Mouse (Mus musculus) kidney, embryonic 16.5 days (tissue): ENCODE results near the gene Ostf1. TPM values are rescaled to one million over a fixed set of nuclear protein-coding genes. Genes with fewer than 3 reads are reported as not detected.

Experiments used
- ATAC-seq: fragments of 200-750 bp; cut with Nextera tagmentation; 2 replicates; pipeline ENCODE4 v1.8.0; 2017; ENCODE audit warnings: moderate TSS enrichment; ENCODE audit not compliant: low FRiP score, low TSS enrichment
- H3K27ac ChIP-seq: fragments of 300-500 bp; sonication (generic); 2 replicates; pipeline ENCODE4 v1.5.1; 2014; ENCODE audit warnings: low read length
- H3K27me3 ChIP-seq: fragments of 300-500 bp; sonication (generic); 2 replicates; pipeline ENCODE4 v1.6.1; 2014; ENCODE audit warnings: low read length, control low read depth, mixed read lengths; ENCODE audit not compliant: insufficient read depth
- H3K36me3 ChIP-seq: fragments of 300-500 bp; sonication (generic); 2 replicates; pipeline ENCODE4 v1.6.1; 2014; ENCODE audit warnings: low read length, control low read depth, mixed read lengths; ENCODE audit not compliant: insufficient read depth
- H3K4me1 ChIP-seq: fragments of 300-500 bp; sonication (generic); 2 replicates; pipeline ENCODE4 v1.6.1; 2014; ENCODE audit warnings: low read length, control low read depth, mixed read lengths; ENCODE audit not compliant: insufficient read depth
- H3K4me2 ChIP-seq: fragments of 300-500 bp; sonication (generic); replicated peaks from 2 replicates; pipeline ENCODE4 v1.6.1; 2014; ENCODE audit warnings: low read depth, low read length
- H3K4me3 ChIP-seq: fragments of 300-500 bp; sonication (generic); 2 replicates; pipeline ENCODE4 v1.5.1; 2014; ENCODE audit warnings: mild to moderate bottlenecking, low read length
- H3K9ac ChIP-seq: fragments of 300-500 bp; sonication (generic); replicated peaks from 2 replicates; pipeline ENCODE4 v1.6.1; 2014; ENCODE audit warnings: low read length
- H3K9me3 ChIP-seq: fragments of 300-500 bp; sonication (generic); 2 replicates; pipeline ENCODE4 v1.6.1; 2016; ENCODE audit warnings: low read length, control low read depth
- WGBS: fragments of 180-500 bp; shearing (Covaris S2); extraction: QIAGEN DNeasy Blood & Tissue Kit; methylation state at CpG from one replicate; pipeline ENCODE4 v1.1.7; 2014; 5-methylcytosine and 5-hydroxymethylcytosine counted together
- polyA plus RNA-seq: library from polyadenylated mRNA; unstranded; fragments of >200 nt; fragmentation: Nextera tagmentation; extraction: Ambion mirVana; gene quantifications from 2 replicates; pipeline ENCODE4 v1.2.1, GENCODE M21; 2015

Gene Ostf1
- polyA plus RNA-seq, 1 experiment from 2014 or later = 150 TPM

GRCm38 (mm10) chr19:18659349-18659748, 27.7 kb upstream of the Ostf1 start:
- H3K27me3 ChIP-seq = no peaks in the 10 kb centered on the region
- H3K9me3 ChIP-seq = no peaks in the 10 kb centered on the region
- H3K36me3 ChIP-seq = no peaks in the 10 kb centered on the region
- no peak for ATAC-seq
- H3K27ac ChIP-seq = no peak overlapping the region
- no CpG with 5 or more reads among the region's 1 CpGs for WGBS
- no peak overlapping the region for H3K4me2 ChIP-seq
- H3K4me3 ChIP-seq = no peak overlapping the region
- H3K4me1 ChIP-seq = peaks cover 5% of the 10 kb centered on the region; the same call in 1 of the 2 replicates
- no peak overlapping the region for H3K9ac ChIP-seq

GRCm38 (mm10) chr19:18658473-18658872, 26.9 kb upstream of the Ostf1 start:
- Histone ChIP-seq H3K36me3 (no peaks in the 10 kb centered on the region), H3K27me3 (no peaks in the 10 kb centered on the region), H3K4me2 (no peak overlapping the region), H3K4me1 (peaks cover 5% of the 10 kb centered on the region; the same call in 1 of the 2 replicates), H3K4me3 (no peak overlapping the region), H3K9me3 (no peaks in the 10 kb centered on the region), H3K27ac (peak overlapping the region; percentile 8; the same call in 1 of the 2 replicates), H3K9ac (no peak overlapping the region)
- WGBS = 63% methylated on average over 4 of the region's 4 CpGs
- ATAC-seq = peak; percentile 59; the same call in 1 of the 2 replicates

GRCm38 (mm10) chr19:18655999-18656398, 24.4 kb upstream of the Ostf1 start:
- H3K9me3 ChIP-seq = no peaks in the 10 kb centered on the region
- H3K4me3 ChIP-seq = no peak overlapping the region
- ATAC-seq = no peak
- no peak overlapping the region for H3K27ac ChIP-seq
- no peak overlapping the region for H3K4me2 ChIP-seq
- no peaks in the 10 kb centered on the region for H3K36me3 ChIP-seq
- 83% methylated on average over 7 of the region's 7 CpGs for WGBS
- H3K27me3 ChIP-seq = no peaks in the 10 kb centered on the region
- no peak overlapping the region for H3K9ac ChIP-seq
- peaks cover 5% of the 10 kb centered on the region; the same call in 1 of the 2 replicates for H3K4me1 ChIP-seq

GRCm38 (mm10) chr19:18654984-18655383, 23.4 kb upstream of the Ostf1 start:
- no peaks in the 10 kb centered on the region for H3K36me3 ChIP-seq
- 78% methylated on average over 5 of the region's 5 CpGs for WGBS
- peaks cover 5% of the 10 kb centered on the region; the same call in 1 of the 2 replicates for H3K4me1 ChIP-seq
- H3K4me2 ChIP-seq = no peak overlapping the region
- no peak overlapping the region for H3K9ac ChIP-seq
- H3K9me3 ChIP-seq = no peaks in the 10 kb centered on the region
- H3K27ac ChIP-seq = no peak overlapping the region
- no peak overlapping the region for H3K4me3 ChIP-seq
- no peak for ATAC-seq
- H3K27me3 ChIP-seq = no peaks in the 10 kb centered on the region

GRCm38 (mm10) chr19:18654330-18654729, 22.7 kb upstream of the Ostf1 start:
- no peak overlapping the region for H3K4me2 ChIP-seq
- ATAC-seq = no peak
- WGBS = 80% methylated on average over 8 of the region's 8 CpGs
- no peaks in the 10 kb centered on the region for H3K36me3 ChIP-seq
- no peak overlapping the region for H3K9ac ChIP-seq
- H3K4me1 ChIP-seq = peaks cover 5% of the 10 kb centered on the region; the same call in 1 of the 2 replicates
- no peak overlapping the region for H3K4me3 ChIP-seq
- no peaks in the 10 kb centered on the region for H3K9me3 ChIP-seq
- no peak overlapping the region for H3K27ac ChIP-seq
- no peaks in the 10 kb centered on the region for H3K27me3 ChIP-seq

- no peaks in the 10 kb centered on the region for H3K4me1 ChIP-seq
- no peak overlapping the region for H3K9ac ChIP-seq
- ATAC-seq = no peak
- no peak overlapping the region for H3K4me3 ChIP-seq
- 71% methylated on average over 6 of the region's 6 CpGs for WGBS
- no peak overlapping the region for H3K4me2 ChIP-seq
- H3K36me3 ChIP-seq = no peaks in the 10 kb centered on the region
- no peaks in the 10 kb centered on the region for H3K9me3 ChIP-seq
- no peak overlapping the region for H3K27ac ChIP-seq
- H3K27me3 ChIP-seq = no peaks in the 10 kb centered on the region
Observed at GRCm38 (mm10) chr19:18653058-18653457, 21.4 kb upstream of the Ostf1 start.

GRCm38 (mm10) chr19:18652592-18652991, 21.0 kb upstream of the Ostf1 start:
- Histone ChIP-seq H3K9me3 (no peaks in the 10 kb centered on the region), H3K27me3 (no peaks in the 10 kb centered on the region), H3K9ac (no peak overlapping the region), H3K4me3 (no peak overlapping the region), H3K4me2 (no peak overlapping the region), H3K27ac (no peak overlapping the region), H3K4me1 (no peaks in the 10 kb centered on the region), H3K36me3 (no peaks in the 10 kb centered on the region)
- ATAC-seq = no peak
- 69% methylated on average over 4 of the region's 4 CpGs for WGBS

- Histone ChIP-seq H3K9ac (no peak overlapping the region), H3K27me3 (no peaks in the 10 kb centered on the region), H3K4me2 (no peak overlapping the region), H3K4me1 (0 out of 2 replicates have a peak, but pooled peaks cover 3% of the 10 kb centered on the region), H3K9me3 (no peaks in the 10 kb centered on the region), H3K36me3 (no peaks in the 10 kb centered on the region), H3K27ac (no peak overlapping the region), H3K4me3 (no peak overlapping the region)
- WGBS = 73% methylated on average over 6 of the region's 6 CpGs
- ATAC-seq = no peak
Observed at GRCm38 (mm10) chr19:18650473-18650872, 18.9 kb upstream of the Ostf1 start.

GRCm38 (mm10) chr19:18649955-18650354, 18.3 kb upstream of the Ostf1 start:
- no peak overlapping the region for H3K4me2 ChIP-seq
- no peaks in the 10 kb centered on the region for H3K27me3 ChIP-seq
- H3K9ac ChIP-seq = no peak overlapping the region
- no peaks in the 10 kb centered on the region for H3K36me3 ChIP-seq
- 0 out of 2 replicates have a peak, but pooled peaks cover 3% of the 10 kb centered on the region for H3K4me1 ChIP-seq
- H3K9me3 ChIP-seq = no peaks in the 10 kb centered on the region
- WGBS = 88% methylated on average over 4 of the region's 4 CpGs
- H3K27ac ChIP-seq = no peak overlapping the region
- no peak overlapping the region for H3K4me3 ChIP-seq
- ATAC-seq = no peak

- Histone ChIP-seq H3K27me3 (no peaks in the 10 kb centered on the region), H3K4me2 (no peak overlapping the region), H3K9ac (no peak overlapping the region), H3K9me3 (no peaks in the 10 kb centered on the region), H3K4me3 (no peak overlapping the region), H3K36me3 (no peaks in the 10 kb centered on the region), H3K27ac (no peak overlapping the region), H3K4me1 (0 out of 2 replicates have a peak, but pooled peaks cover 3% of the 10 kb centered on the region)
- 68% methylated on average over 6 of the region's 6 CpGs for WGBS
- no peak for ATAC-seq
Observed at GRCm38 (mm10) chr19:18648558-18648945, 16.9 kb upstream of the Ostf1 start.
